Mouse (Mus musculus) midbrain, embryonic 11.5 days (tissue): ENCODE measurements around the gene Snapc1. TPM values are rescaled to one million over a fixed set of nuclear protein-coding genes. Genes with fewer than 3 reads are reported as not detected.

ENCODE experiments used
- ATAC-seq: fragments of 200-750 bp; cut with Nextera tagmentation; 2 replicates; pipeline ENCODE4 v1.8.0; 2017; ENCODE audit warnings: moderate TSS enrichment, moderate library complexity; ENCODE audit not compliant: low FRiP score
- DNase-seq: peaks from one replicate; pipeline ENCODE4 v3.0.0; 2015; ENCODE audit warnings: low spot score; ENCODE audit errors: missing footprints
- H3K27ac ChIP-seq: fragments of 300-500 bp; sonication (generic); 2 replicates; pipeline ENCODE4 v1.5.1; 2014; ENCODE audit warnings: low read depth, low read length
- H3K27me3 ChIP-seq: fragments of 300-500 bp; sonication (generic); 2 replicates; pipeline ENCODE4 v1.6.1; 2014; ENCODE audit warnings: mild to moderate bottlenecking, low read length, moderate library complexity, mixed read lengths; ENCODE audit not compliant: control insufficient read depth, insufficient read depth
- H3K36me3 ChIP-seq: fragments of 300-500 bp; sonication (generic); 2 replicates; pipeline ENCODE4 v1.6.1; 2014; ENCODE audit warnings: mild to moderate bottlenecking, low read length, moderate library complexity, mixed read lengths; ENCODE audit not compliant: control insufficient read depth, insufficient read depth
- H3K4me1 ChIP-seq: fragments of 300-500 bp; sonication (generic); 2 replicates; pipeline ENCODE4 v1.6.1; 2014; ENCODE audit warnings: low read length; ENCODE audit not compliant: control insufficient read depth, insufficient read depth
- H3K4me2 ChIP-seq: fragments of 300-500 bp; sonication (generic); 2 replicates; pipeline ENCODE4 v1.6.1; 2014; ENCODE audit warnings: mild to moderate bottlenecking, moderate library complexity
- H3K4me3 ChIP-seq: fragments of 300-500 bp; sonication (generic); 2 replicates; pipeline ENCODE4 v1.5.1; 2014; ENCODE audit warnings: low read depth, low read length
- H3K9ac ChIP-seq: fragments of 300-500 bp; sonication (generic); 2 replicates; pipeline ENCODE4 v1.6.1; 2014; ENCODE audit warnings: low read length
- H3K9me3 ChIP-seq: fragments of 300-500 bp; sonication (generic); 2 replicates; pipeline ENCODE4 v1.6.1; 2016; ENCODE audit warnings: low read length; ENCODE audit not compliant: control insufficient read depth
- WGBS: fragments of 180-500 bp; shearing (Covaris S2); extraction: QIAGEN DNeasy Blood & Tissue Kit; methylation state at CpG from one replicate; pipeline ENCODE4 v1.1.7; 2014; 5-methylcytosine and 5-hydroxymethylcytosine counted together
- polyA plus RNA-seq: library from polyadenylated mRNA; unstranded; fragments of >200 nt; fragmentation: Nextera tagmentation; extraction: Ambion mirVana; gene quantifications from 2 replicates; pipeline ENCODE4 v1.2.1, GENCODE M21; 2014

Snapc1 gene
- polyA plus RNA-seq, 1 experiment from 2014 or later = 23.1 TPM

DNA sequence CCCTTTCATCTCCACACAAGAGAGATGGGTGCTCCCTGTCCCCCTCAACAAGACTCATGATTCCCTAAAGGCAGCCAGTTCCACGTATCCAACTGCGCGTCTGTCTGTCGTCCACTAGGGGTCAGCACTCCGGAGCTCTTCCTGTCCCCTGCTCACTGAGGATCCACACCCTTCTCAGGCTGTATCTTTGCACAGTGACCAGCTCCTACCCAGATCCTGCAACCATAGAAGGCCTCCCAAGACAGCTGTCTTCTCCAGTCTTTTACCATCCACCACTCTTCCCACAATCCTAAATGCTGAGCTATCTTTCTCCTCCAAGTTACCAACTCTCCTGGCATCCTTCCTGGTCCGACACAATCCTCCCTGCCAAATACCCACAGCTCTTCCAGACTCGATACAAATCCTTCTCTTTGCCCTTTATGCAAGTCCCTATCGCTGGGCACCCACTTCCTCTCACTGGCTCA is 45.2 kb downstream of the Snapc1 start:
- Histone ChIP-seq H3K36me3 (no peaks in the 10 kb centered on the region), H3K4me3 (no peak overlapping the region), H3K9ac (no peak overlapping the region), H3K4me2 (no peak overlapping the region), H3K27ac (no peak overlapping the region), H3K4me1 (no peaks in the 10 kb centered on the region), H3K9me3 (no peaks in the 10 kb centered on the region), H3K27me3 (no peaks in the 10 kb centered on the region)
- peak; percentile 90 for DNase-seq
- 27% methylated on average over 8 of the region's 8 CpGs for WGBS
- ATAC-seq = peak; percentile 59; the same call in 1 of the 2 replicates

DNA sequence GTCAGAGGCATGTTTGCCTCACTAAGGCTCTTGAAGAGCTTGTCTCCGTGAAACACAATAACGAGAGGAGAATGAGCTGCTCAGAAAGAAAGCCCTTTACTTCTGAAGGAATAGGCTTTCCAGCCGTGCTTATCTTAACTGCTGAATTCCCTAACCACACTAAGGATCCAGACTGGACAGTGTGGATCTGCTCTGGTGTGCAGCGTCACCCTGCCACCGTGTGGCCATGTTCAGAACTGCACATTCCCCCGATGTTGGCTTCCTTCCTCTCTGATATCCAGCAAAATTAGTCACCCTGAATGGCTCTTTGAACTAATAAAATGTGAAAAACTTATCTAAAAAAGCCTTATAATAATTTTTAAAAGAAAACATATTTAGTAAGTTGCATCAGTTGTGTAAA is 49.5 kb downstream of the Snapc1 start:
- no peak overlapping the region for H3K9ac ChIP-seq
- ATAC-seq (peak; percentile 85; the same call in 1 of the 2 replicates), DNase-seq (peak; percentile 99)
- no peaks in the 10 kb centered on the region for H3K9me3 ChIP-seq
- no peak overlapping the region for H3K4me3 ChIP-seq
- 4% methylated on average over 6 of the region's 6 CpGs for WGBS
- H3K4me1 ChIP-seq = no peaks in the 10 kb centered on the region
- H3K27me3 ChIP-seq = no peaks in the 10 kb centered on the region
- no peak overlapping the region for H3K4me2 ChIP-seq
- no peaks in the 10 kb centered on the region for H3K36me3 ChIP-seq
- no peak overlapping the region for H3K27ac ChIP-seq

- H3K4me3 ChIP-seq = no peak overlapping the region
- no peaks in the 10 kb centered on the region for H3K36me3 ChIP-seq
- 63% methylated on average over 7 of the region's 7 CpGs for whole genome bisulfite sequencing
- ATAC-seq = no peak
- no peak overlapping the region for H3K9ac ChIP-seq
- no peak for DNase-seq
- no peaks in the 10 kb centered on the region for H3K9me3 ChIP-seq
- no peak overlapping the region for H3K27ac ChIP-seq
- H3K4me1 ChIP-seq = no peaks in the 10 kb centered on the region
- H3K27me3 ChIP-seq = no peaks in the 10 kb centered on the region
- no peak overlapping the region for H3K4me2 ChIP-seq
Observed at GRCm38 (mm10) chr12:74014739-74015270, 50.5 kb downstream of the Snapc1 start.

- no peak for ATAC-seq
- no peak overlapping the region for H3K9ac ChIP-seq
- H3K36me3 ChIP-seq = no peaks in the 10 kb centered on the region
- H3K27me3 ChIP-seq = no peaks in the 10 kb centered on the region
- no peaks in the 10 kb centered on the region for H3K9me3 ChIP-seq
- no peak for DNase-seq
- H3K4me3 ChIP-seq = no peak overlapping the region
- H3K4me1 ChIP-seq = no peaks in the 10 kb centered on the region
- H3K4me2 ChIP-seq = no peak overlapping the region
- no peak overlapping the region for H3K27ac ChIP-seq
- 75% methylated on average over 5 of the region's 5 CpGs for WGBS
Observed at GRCm38 (mm10) chr12:74015491-74015890, 51.2 kb downstream of the Snapc1 start.

- DNase-seq (no peak), ATAC-seq (no peak)
- WGBS = 79% methylated on average over 5 of the region's 5 CpGs
- no peaks in the 10 kb centered on the region for H3K27me3 ChIP-seq
- no peaks in the 10 kb centered on the region for H3K4me1 ChIP-seq
- H3K4me3 ChIP-seq = no peak overlapping the region
- H3K27ac ChIP-seq = no peak overlapping the region
- H3K9ac ChIP-seq = no peak overlapping the region
- no peak overlapping the region for H3K4me2 ChIP-seq
- H3K9me3 ChIP-seq = no peaks in the 10 kb centered on the region
- H3K36me3 ChIP-seq = no peaks in the 10 kb centered on the region
Observed at GRCm38 (mm10) chr12:74023260-74023659, 59.0 kb downstream of the Snapc1 start.

DNA sequence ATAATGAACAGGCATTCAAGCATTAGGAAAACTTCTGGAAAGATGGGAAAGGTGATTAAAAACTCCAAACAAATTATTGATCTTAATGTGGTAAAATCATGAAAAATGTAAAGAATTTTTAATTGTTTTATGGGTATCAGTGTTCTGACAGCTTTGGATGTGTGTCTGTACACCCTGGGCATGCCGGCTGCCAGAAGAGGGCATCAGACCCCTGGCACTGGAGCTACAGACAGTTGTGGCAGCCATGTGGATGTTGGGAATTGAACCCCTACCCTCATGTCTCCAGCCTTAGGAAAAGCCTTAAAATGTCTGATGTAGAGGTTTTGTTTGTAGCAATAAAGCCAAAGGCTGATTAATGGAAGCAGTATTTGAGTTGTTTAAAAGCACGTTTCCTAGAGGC is 60.6 kb downstream of the Snapc1 start:
- WGBS = 93% methylated on average over 2 of the region's 2 CpGs
- no peak overlapping the region for H3K4me3 ChIP-seq
- no peak overlapping the region for H3K27ac ChIP-seq
- no peak overlapping the region for H3K9ac ChIP-seq
- no peaks in the 10 kb centered on the region for H3K36me3 ChIP-seq
- ATAC-seq (no peak), DNase-seq (no peak)
- no peaks in the 10 kb centered on the region for H3K9me3 ChIP-seq
- H3K4me1 ChIP-seq = no peaks in the 10 kb centered on the region
- H3K4me2 ChIP-seq = no peak overlapping the region
- H3K27me3 ChIP-seq = no peaks in the 10 kb centered on the region

Other genes starting within 250 kb of the Snapc1 start
- gene Hif1a, start 63.1 kb upstream of the Snapc1 start, polyA plus RNA-seq = 130 and 147 TPM in 2 replicates
- gene Gm49321, start 26.8 kb upstream of the Snapc1 start, polyA plus RNA-seq = 16.0 and 16.1 TPM in 2 replicates
- 6.5 and 7.0 TPM in 2 replicates for gene Syt16, start 33.2 kb downstream of the Snapc1 start, polyA plus RNA-seq